Mouse (Mus musculus): ENCODE measurements around the gene Apom.
A peak's percentile ranks its signal among the peaks of the same experiment; 100 is the strongest.

Apom gene

GRCm38 (mm10) chr17:35096597-35096996 is 35.3 kb downstream of the Apom start:
- no peak for DNase-seq (ENCODE audit: extremely low spot score)

- no peak for DNase-seq (ENCODE audit: extremely low spot score)
These were observed 37.1 kb downstream of the Apom start for GRCm38 (mm10) chr17:35094475-35095365.

- no peak for DNase-seq (ENCODE audit: extremely low spot score)
These were observed 39.2 kb downstream of the Apom start for GRCm38 (mm10) chr17:35092403-35093198.

GRCm38 (mm10) chr17:35090166-35090932 is 41.5 kb downstream of the Apom start:
- no peak for DNase-seq (ENCODE audit: extremely low spot score)

- peak; percentile 94 for DNase-seq (ENCODE audit: extremely low spot score)
These were observed 42.8 kb downstream of the Apom start, which contains the start of gene Abhd16a for GRCm38 (mm10) chr17:35088825-35089644. Abhd16a (plus strand) TSS chr17:35089263.

GRCm38 (mm10) chr17:35088151-35088550 is 43.7 kb downstream of the Apom start:
- no peak for DNase-seq (ENCODE audit: extremely low spot score)

GRCm38 (mm10) chr17:35085208-35085865 is 46.5 kb downstream of the Apom start, which contains the start of gene Ly6g6f:
Ly6g6f (minus strand) TSS chr17:35085610.
- DNase-seq (ENCODE audit: extremely low spot score): no peak

- no peak for DNase-seq (ENCODE audit: extremely low spot score)
These were observed 47.8 kb downstream of the Apom start for GRCm38 (mm10) chr17:35083929-35084497.

- DNase-seq (ENCODE audit: extremely low spot score): no peak
These were observed 48.8 kb downstream of the Apom start for GRCm38 (mm10) chr17:35082841-35083576.

GRCm38 (mm10) chr17:35080710-35081109 is 51.1 kb downstream of the Apom start:
- DNase-seq (ENCODE audit: extremely low spot score): no peak

- no peak for DNase-seq (ENCODE audit: extremely low spot score)
These were observed 51.6 kb downstream of the Apom start for GRCm38 (mm10) chr17:35080248-35080647.

GRCm38 (mm10) chr17:35079778-35080177 is 52.1 kb downstream of the Apom start:
- DNase-seq (ENCODE audit: extremely low spot score): no peak

Measured in embryo, embryonic 9.5 days (tissue).